Mouse (Mus musculus) neutrophil, adult 83 days (primary cell): Measurements from ENCODE around the gene Nfx1. TPM values are rescaled to one million over a fixed set of nuclear protein-coding genes. Genes with fewer than 3 reads are reported as not detected.

ENCODE experiments used
- total RNA-seq, 2 experiments: library from RNA; stranded (reverse); gene quantifications; one replicate each; pipeline ENCODE4 v1.2.4; 2023

Nfx1 gene
- 10 to 100 TPM; 30.2 to 32.6 TPM for total RNA-seq

GRCm38 (mm10) chr4:40970842-40971701 is at the start of gene Nfx1:
Gene Nfx1, plus strand, starts transcription at chr4:40970906.

GRCm38 (mm10) chr4:40948160-40948708 is 22.5 kb upstream of the Nfx1 start, which contains the start of the genes Bag1 and Chmp5:
Gene Bag1, minus strand, starts transcription at chr4:40948294.
Gene Chmp5, plus strand, starts transcription at chr4:40948407.

GRCm38 (mm10) chr4:41047524-41048271 is 77.0 kb downstream of the Nfx1 start, which contains the start of gene Aqp7:
Gene Aqp7, minus strand, starts transcription at chr4:41048139.

Other genes starting within 250 kb of the Nfx1 start
- gene Dnaja1, start 248.8 kb upstream of the Nfx1 start, total RNA-seq, result 100 to 1,000 TPM; 350 to 501 TPM
- gene Smu1, start 213.0 kb upstream of the Nfx1 start, total RNA-seq, result 10 to 100 TPM; 41.0 to 44.1 TPM
- gene B4galt1, start 116.9 kb upstream of the Nfx1 start, total RNA-seq, result 10 to 100 TPM; 73.1 to 77.7 TPM
- not detected for gene Spink4, start 50.9 kb upstream of the Nfx1 start, total RNA-seq
- gene Bag1, start 22.6 kb upstream of the Nfx1 start, total RNA-seq, result 10 to 100 TPM; 70.9 to 79.0 TPM
- 10 to 100 TPM; 44.8 to 45.7 TPM for gene Chmp5, start 22.5 kb upstream of the Nfx1 start, total RNA-seq
- gene Aqp7, start 77.2 kb downstream of the Nfx1 start, total RNA-seq, result not detected
- not detected for gene Aqp3, start 127.3 kb downstream of the Nfx1 start, total RNA-seq
- 10 to 100 TPM; 16.0 to 17.0 TPM for gene Nol6, start 153.5 kb downstream of the Nfx1 start, total RNA-seq
- gene Ube2r2, start 164.8 kb downstream of the Nfx1 start, total RNA-seq, result 10 to 100 TPM; 48.3 to 53.1 TPM